Mouse (Mus musculus) liver, postnatal 0 days (tissue): Measurements from ENCODE around the gene Krt83.

Experiments used
- CTCF ChIP-seq: sonication (generic); IDR thresholded peaks from 2 replicates; pipeline ENCODE4 v1.5.1; 2016; ENCODE audit warnings: antibody characterized with exemption, low read depth
- EP300 ChIP-seq: IDR thresholded peaks from 2 replicates; pipeline ENCODE4 v1.6.1; 2016; ENCODE audit warnings: antibody characterized with exemption, low read depth, mild to moderate bottlenecking

DNA sequence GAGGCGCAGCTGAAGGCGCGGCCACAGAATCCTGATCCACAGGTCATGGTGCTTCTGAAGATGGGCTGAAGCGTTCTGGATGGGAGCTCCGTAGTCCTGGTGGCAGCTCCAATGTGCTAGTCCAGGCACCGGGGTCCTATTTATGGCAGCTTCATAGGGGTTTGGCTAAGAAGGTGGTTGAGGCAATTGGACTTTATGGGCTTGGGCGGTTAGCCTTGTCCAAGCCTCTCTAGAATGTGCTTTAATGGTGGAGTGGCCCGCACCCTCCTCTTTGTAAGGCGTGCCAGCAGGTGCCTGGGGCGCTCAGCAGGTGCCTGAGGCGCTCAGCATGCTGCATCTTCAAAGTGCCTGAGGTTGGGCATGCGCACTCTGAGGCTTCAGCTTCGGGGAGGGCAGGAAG is 27.7 kb downstream of the Krt83 start, which contains the start of gene Krt81:
- TF ChIP-seq CTCF, result no peak
- TF ChIP-seq EP300, result no peak
